Mouse (Mus musculus): ENCODE measurements around the gene Card6. TPM values are rescaled to one million over a fixed set of nuclear protein-coding genes. Genes with fewer than 3 reads are reported as not detected.

The Card6 gene
- total RNA-seq, 1 experiment from 2014 or later, result 52.0 TPM

- ATAC-seq (ENCODE audit: extremely low read depth, insufficient number of reproducible peaks, low FRiP score, poor library complexity, severe bottlenecking), result no peak
Measured at GRCm38 (mm10) chr15:5097376-5097775, 11.0 kb downstream of the Card6 start.

GRCm38 (mm10) chr15:5095534-5096301 is 12.6 kb downstream of the Card6 start:
- ATAC-seq (ENCODE audit: extremely low read depth, insufficient number of reproducible peaks, low FRiP score, poor library complexity, severe bottlenecking), result no peak

GRCm38 (mm10) chr15:5090131-5090530 is 18.2 kb downstream of the Card6 start:
- ATAC-seq (ENCODE audit: extremely low read depth, insufficient number of reproducible peaks, low FRiP score, poor library complexity, severe bottlenecking), result no peak

GRCm38 (mm10) chr15:5088850-5089608 is 19.3 kb downstream of the Card6 start:
- ATAC-seq (ENCODE audit: extremely low read depth, insufficient number of reproducible peaks, low FRiP score, poor library complexity, severe bottlenecking), result no peak

GRCm38 (mm10) chr15:5086162-5086561 is 22.2 kb downstream of the Card6 start:
- ATAC-seq (ENCODE audit: extremely low read depth, insufficient number of reproducible peaks, low FRiP score, poor library complexity, severe bottlenecking), result no peak

GRCm38 (mm10) chr15:5081235-5081634 is 27.1 kb downstream of the Card6 start:
- no peak for ATAC-seq (ENCODE audit: extremely low read depth, insufficient number of reproducible peaks, low FRiP score, poor library complexity, severe bottlenecking)

GRCm38 (mm10) chr15:5068801-5069518 is 39.4 kb downstream of the Card6 start:
- no peak for ATAC-seq (ENCODE audit: extremely low read depth, insufficient number of reproducible peaks, low FRiP score, poor library complexity, severe bottlenecking)

GRCm38 (mm10) chr15:5063635-5064034 is 44.7 kb downstream of the Card6 start, which contains the start of gene C7:
TSS of gene C7 (minus strand) at chr15:5063740.
- no peak for ATAC-seq (ENCODE audit: extremely low read depth, insufficient number of reproducible peaks, low FRiP score, poor library complexity, severe bottlenecking)

Other genes with a start within 250 kb of the Card6 start
- gene Mroh2b, start 209.8 kb downstream of the Card6 start, total RNA-seq (2017), result not detected in 2 replicates
- gene C7, start 44.8 kb downstream of the Card6 start, total RNA-seq (2017), result not detected in 2 replicates
- 499 and 563 TPM in 2 replicates for gene Rpl37, start 8.1 kb upstream of the Card6 start, total RNA-seq (2017)
- 37.2 and 38.1 TPM in 2 replicates for gene Prkaa1, start 35.3 kb upstream of the Card6 start, total RNA-seq (2017)
- 49.3 and 51.8 TPM in 2 replicates for gene Ttc33, start 77.0 kb upstream of the Card6 start, total RNA-seq (2017)
- 8.6 and 9.0 TPM in 2 replicates for gene Ptger4, start 135.6 kb upstream of the Card6 start, total RNA-seq (2017)

All from neutrophil, adult 5-6 weeks (primary cell).